Mouse (Mus musculus): ENCODE data around the gene a. TPM values are rescaled to one million over a fixed set of nuclear protein-coding genes. Genes with fewer than 3 reads are reported as not detected.
"Not testable (repeated sequence)": the region's sequence is repeated elsewhere in the genome, so short reads cannot be mapped to it uniquely, and the experiment has no call there.

a gene
- total and polyA plus RNA-seq, 3 experiments, result 7.8 to 23.8 (median 10.9) TPM

GRCm38 (mm10) chr2:154902111-154902510, 110.9 kb downstream of the a start:
- in situ Hi-C loops (cut with MboI; ENCODE audit: low pct_ligation_motif_present, low pct_unique_long_range_greater_than_20kb, low sequenced_read_pairs), result no loop called here
- dilution Hi-C loops (cut with MboI; ENCODE audit: extremely low pct_ligation_motif_present, extremely low pct_unique_long_range_greater_than_20kb, low sequenced_read_pairs), result no loop called here
- H3K9ac ChIP-seq (ENCODE audit: insufficient read depth, low read depth), result no peak overlapping the region

DNA sequence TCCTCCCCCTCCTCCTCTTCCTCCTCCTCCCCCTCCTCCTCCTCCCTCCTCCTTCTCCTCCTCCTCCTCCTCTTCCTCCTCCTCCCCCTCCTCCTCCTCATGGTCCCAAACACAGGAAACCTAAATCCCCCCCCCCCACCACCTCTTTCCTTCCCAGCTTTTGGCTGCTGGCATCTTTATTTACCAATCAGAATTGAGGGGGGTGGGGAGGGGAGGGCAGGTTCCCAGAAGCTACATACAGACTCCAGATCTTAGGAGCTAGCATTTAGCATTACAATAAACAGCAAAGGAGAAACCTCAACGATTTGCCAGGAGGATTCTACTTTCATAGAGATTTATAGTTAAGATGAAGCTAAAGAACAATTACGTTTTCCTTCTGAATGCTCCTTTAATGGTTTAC, 114.6 kb downstream of the a start:
- Histone ChIP-seq H3K79me2 (replicated peaks; ENCODE audit: control insufficient read depth, extremely low read depth, insufficient read depth, poor library complexity, severe bottlenecking) (no peaks in the 10 kb centered on the region), H3K4me3 (replicated peaks in 1 of 3; ENCODE audit: low read depth in 2 of 3, low read length in 2 of 3, poor library complexity in 1 of 3) (no peak overlapping the region), H3K27ac (ENCODE audit: insufficient read depth, low read depth) (no peak overlapping the region), H3K9me3 (replicated peaks; ENCODE audit: low read length) (no peaks in the 10 kb centered on the region), H3K9ac (ENCODE audit: insufficient read depth, low read depth) (no peak overlapping the region), H3K4me1 (ENCODE audit: control insufficient read depth in 1 of 2, insufficient read depth in 2 of 2) (no peaks in the 10 kb centered on the region), H3K27me3 (replicated peaks) (peaks cover 10% of the 10 kb centered on the region), H3K36me3 (replicated peaks in 1 of 2; ENCODE audit: control insufficient read depth in 1 of 2, insufficient read depth in 1 of 2, low read length in 1 of 2) (no peaks in the 10 kb centered on the region), H3K4me2 (ENCODE audit: insufficient read depth, low read depth, poor library complexity, severe bottlenecking) (no peak overlapping the region)
- no peak for DNase-seq (ENCODE audit: extremely low read depth)
- dilution Hi-C loops (cut with MboI; ENCODE audit: extremely low pct_ligation_motif_present, extremely low pct_unique_long_range_greater_than_20kb, low sequenced_read_pairs) (no loop called here), in situ Hi-C loops (cut with MboI; ENCODE audit: low pct_ligation_motif_present, low pct_unique_long_range_greater_than_20kb, low sequenced_read_pairs) (no loop called here)
- TF ChIP-seq NELFE (IDR thresholded peaks at IDR 0.05; ENCODE audit: low read depth, low read length), result no peak
- TF ChIP-seq HCFC1 (IDR thresholded peaks at IDR 0.05; ENCODE audit: low read depth, low read length), result no peak
- TF ChIP-seq MAFK (IDR thresholded peaks at IDR 0.05; ENCODE audit: insufficient replicate concordance, low read length), result no peak
- no peak for TF ChIP-seq POLR2AphosphoS2 (IDR thresholded peaks at IDR 0.05; ENCODE audit: low read depth, low read length)
- TF ChIP-seq BHLHE40 (IDR thresholded peaks at IDR 0.05; ENCODE audit: low read depth, low read length), result no peak
- no peak for TF ChIP-seq POLR2A (IDR thresholded peaks at IDR 0.05; ENCODE audit: low read depth, low read length)
- no peak for TF ChIP-seq ZNF384 (IDR thresholded peaks at IDR 0.05; ENCODE audit: low read depth, low read length)
- no peak for TF ChIP-seq CTCF (conservative IDR thresholded peaks at IDR 0.05 in 1 of 2, IDR thresholded peaks at IDR 0.05 in 1 of 2; ENCODE audit: low read depth in 2 of 2, low read length in 2 of 2)
- no peak for TF ChIP-seq MAX (IDR thresholded peaks at IDR 0.05; ENCODE audit: low read length)
- TF ChIP-seq ELF1 (IDR thresholded peaks at IDR 0.05; ENCODE audit: low read depth, low read length), result no peak

More at GRCm38 (mm10) chr2:154902111-154902510, 110.9 kb downstream of the a start:
- DNase-seq (ENCODE audit: extremely low read depth), result no peak
- Histone ChIP-seq H3K27ac (ENCODE audit: insufficient read depth, low read depth) (no peak overlapping the region), H3K9me3 (replicated peaks; ENCODE audit: low read length) (no peaks in the 10 kb centered on the region), H3K27me3 (replicated peaks) (peaks cover 17% of the 10 kb centered on the region), H3K4me2 (ENCODE audit: insufficient read depth, low read depth, poor library complexity, severe bottlenecking) (no peak overlapping the region), H3K4me3 (replicated peaks in 1 of 3; ENCODE audit: low read depth in 2 of 3, low read length in 2 of 3, poor library complexity in 1 of 3) (no peak overlapping the region), H3K4me1 (ENCODE audit: control insufficient read depth in 1 of 2, insufficient read depth in 2 of 2) (no peaks in the 10 kb centered on the region), H3K36me3 (replicated peaks in 1 of 2; ENCODE audit: control insufficient read depth in 1 of 2, insufficient read depth in 1 of 2, low read length in 1 of 2) (no peaks in the 10 kb centered on the region), H3K79me2 (replicated peaks; ENCODE audit: control insufficient read depth, extremely low read depth, insufficient read depth, poor library complexity, severe bottlenecking) (no peaks in the 10 kb centered on the region; the same call in 1 of the 2 replicates)
- TF ChIP-seq RAD21 (IDR thresholded peaks at IDR 0.05; ENCODE audit: low read depth, low read length), result no peak
- TF ChIP-seq E2F4 (IDR thresholded peaks at IDR 0.05; ENCODE audit: insufficient replicate concordance, low read depth, low read length), result no peak
- TF ChIP-seq KAT2A (IDR thresholded peaks at IDR 0.05; ENCODE audit: insufficient replicate concordance, low read length), result no peak
- no peak for TF ChIP-seq ZKSCAN1 (IDR thresholded peaks at IDR 0.05; ENCODE audit: borderline replicate concordance, low read depth, low read length)

DNA sequence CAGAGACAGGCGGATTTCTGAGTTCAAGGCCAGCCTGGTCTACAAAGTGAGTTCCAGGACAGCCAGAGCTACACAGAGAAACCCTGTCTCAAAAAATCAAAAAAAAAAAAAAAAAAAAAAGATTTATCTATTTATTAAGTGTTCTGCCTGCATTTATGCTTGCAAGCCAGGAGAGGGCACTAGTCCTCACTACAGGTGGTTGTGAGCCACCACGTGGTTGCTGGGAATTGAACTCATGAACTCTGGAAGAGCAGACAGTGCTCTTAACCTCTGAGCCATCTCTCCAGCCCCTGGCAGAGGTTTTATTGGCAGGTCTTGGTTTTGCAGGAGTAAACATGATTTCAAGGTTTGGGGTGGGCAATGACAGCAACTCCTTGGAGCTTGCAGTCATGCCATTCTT, 117.0 kb downstream of the a start:
- H3K4me1 ChIP-seq (ENCODE audit: control insufficient read depth in 1 of 2, insufficient read depth in 2 of 2); H3K4me2 ChIP-seq (ENCODE audit: insufficient read depth, low read depth, poor library complexity, severe bottlenecking); H3K9me3 ChIP-seq (replicated peaks; ENCODE audit: low read length); dilution Hi-C loops (cut with MboI; ENCODE audit: extremely low pct_ligation_motif_present, extremely low pct_unique_long_range_greater_than_20kb, low sequenced_read_pairs); in situ Hi-C loops (cut with MboI; ENCODE audit: low pct_ligation_motif_present, low pct_unique_long_range_greater_than_20kb, low sequenced_read_pairs); H3K36me3 ChIP-seq (replicated peaks in 1 of 2; ENCODE audit: control insufficient read depth in 1 of 2, insufficient read depth in 1 of 2, low read length in 1 of 2); H3K9ac ChIP-seq (ENCODE audit: insufficient read depth, low read depth); H3K27ac ChIP-seq (ENCODE audit: insufficient read depth, low read depth); H3K4me3 ChIP-seq (replicated peaks in 1 of 3; ENCODE audit: low read depth in 2 of 3, low read length in 2 of 3, poor library complexity in 1 of 3); H3K27me3 ChIP-seq (replicated peaks); H3K79me2 ChIP-seq (replicated peaks; ENCODE audit: control insufficient read depth, extremely low read depth, insufficient read depth, poor library complexity, severe bottlenecking): not testable (repeated sequence)
- DNase-seq (ENCODE audit: extremely low read depth), result peak; percentile 35
- TF ChIP-seq SMC3 (IDR thresholded peaks at IDR 0.05; ENCODE audit: low read depth, low read length) (peak; percentile 37), MYC (IDR thresholded peaks at IDR 0.05; ENCODE audit: low read depth, low read length) (peak; percentile 89), MAX (IDR thresholded peaks at IDR 0.05; ENCODE audit: low read length) (peak; percentile 75), TBP (conservative IDR thresholded peaks at IDR 0.05; ENCODE audit: low read depth, low read length) (0 out of 2 replicates have a peak, but pooled peaks have one; percentile 46), USF1 (IDR thresholded peaks at IDR 0.05; ENCODE audit: low read depth, low read length) (peak; percentile 18; the same call in 1 of the 2 replicates), ZNF384 (IDR thresholded peaks at IDR 0.05; ENCODE audit: low read depth, low read length) (peak; percentile 53), CTCF (conservative IDR thresholded peaks at IDR 0.05 in 1 of 2, IDR thresholded peaks at IDR 0.05 in 1 of 2; ENCODE audit: low read depth in 2 of 2, low read length in 2 of 2) (peak in 1 of 2 experiments; percentile 65; a peak in 2 of 4 replicates)

All from CH12.LX (cell line).